Mouse (Mus musculus): ENCODE measurements around the gene Cypt12. TPM values are rescaled to one million over a fixed set of nuclear protein-coding genes. Genes with fewer than 3 reads are reported as not detected.

The Cypt12 gene
- polyA plus RNA-seq (2015; fragmentation: Nextera tagmentation; extraction: Ambion mirVana) = not detected in 2 replicates

GRCm38 (mm10) chr3:17948299-17948698 lies at the start of gene Cypt12:
Gene Cypt12 (plus strand): TSS chr3:17948410.
- H3K27me3 ChIP-seq = no peaks in the 10 kb centered on the region
- peaks cover 5% of the 10 kb centered on the region; the same call in 1 of the 2 replicates for H3K9me3 ChIP-seq (replicated peaks)
- no peak within 1 kb of the TSS for H3K4me3 ChIP-seq (replicated peaks)
- no peak within 1 kb of the TSS for H3K4me2 ChIP-seq
- no peak within 1 kb of the TSS for H3K27ac ChIP-seq
- DNase-seq = no peak
- no peaks in the 10 kb centered on the region for H3K36me3 ChIP-seq
- no peak within 1 kb of the TSS for H3K9ac ChIP-seq
- H3K4me1 ChIP-seq (replicated peaks) = no peaks in the 10 kb centered on the region
- no peak for ATAC-seq (ENCODE audit: low read depth)
- 76% methylated on average over 13 of the region's 13 CpGs for WGBS (ENCODE audit: insufficient replicate concordance)

GRCm38 (mm10) chr3:17913796-17914195 lies 34.4 kb upstream of the Cypt12 start:
- ATAC-seq (ENCODE audit: low read depth) = no peak
- Histone ChIP-seq H3K27me3 (no peaks in the 10 kb centered on the region), H3K27ac (no peak overlapping the region), H3K9me3 (replicated peaks) (no peaks in the 10 kb centered on the region), H3K9ac (no peak overlapping the region), H3K4me2 (no peak overlapping the region), H3K4me1 (replicated peaks) (no peaks in the 10 kb centered on the region), H3K36me3 (no peaks in the 10 kb centered on the region), H3K4me3 (replicated peaks) (no peak overlapping the region)
- DNase-seq = no peak

- no peak overlapping the region for H3K4me3 ChIP-seq (replicated peaks)
- no peaks in the 10 kb centered on the region for H3K27me3 ChIP-seq
- no peaks in the 10 kb centered on the region for H3K36me3 ChIP-seq
- no peaks in the 10 kb centered on the region for H3K4me1 ChIP-seq (replicated peaks)
- WGBS (ENCODE audit: insufficient replicate concordance) = 62% methylated on average over 2 of the region's 2 CpGs
- no peak overlapping the region for H3K27ac ChIP-seq
- ATAC-seq (ENCODE audit: low read depth) (no peak), DNase-seq (no peak)
- H3K4me2 ChIP-seq = no peak overlapping the region
- H3K9me3 ChIP-seq (replicated peaks) = no peaks in the 10 kb centered on the region
- no peak overlapping the region for H3K9ac ChIP-seq
These were observed 8.0 kb upstream of the Cypt12 start for GRCm38 (mm10) chr3:17940206-17940605.

Data from liver, embryonic 13.5 days (tissue).